Mouse (Mus musculus): ENCODE data around the gene Bola1. TPM values are rescaled to one million over a fixed set of nuclear protein-coding genes. Genes with fewer than 3 reads are reported as not detected.
A peak's percentile ranks its signal among the peaks of the same experiment; 100 is the strongest.

Bola1 gene
- polyA plus RNA-seq, 1 experiment: 12.9 TPM

DNA sequence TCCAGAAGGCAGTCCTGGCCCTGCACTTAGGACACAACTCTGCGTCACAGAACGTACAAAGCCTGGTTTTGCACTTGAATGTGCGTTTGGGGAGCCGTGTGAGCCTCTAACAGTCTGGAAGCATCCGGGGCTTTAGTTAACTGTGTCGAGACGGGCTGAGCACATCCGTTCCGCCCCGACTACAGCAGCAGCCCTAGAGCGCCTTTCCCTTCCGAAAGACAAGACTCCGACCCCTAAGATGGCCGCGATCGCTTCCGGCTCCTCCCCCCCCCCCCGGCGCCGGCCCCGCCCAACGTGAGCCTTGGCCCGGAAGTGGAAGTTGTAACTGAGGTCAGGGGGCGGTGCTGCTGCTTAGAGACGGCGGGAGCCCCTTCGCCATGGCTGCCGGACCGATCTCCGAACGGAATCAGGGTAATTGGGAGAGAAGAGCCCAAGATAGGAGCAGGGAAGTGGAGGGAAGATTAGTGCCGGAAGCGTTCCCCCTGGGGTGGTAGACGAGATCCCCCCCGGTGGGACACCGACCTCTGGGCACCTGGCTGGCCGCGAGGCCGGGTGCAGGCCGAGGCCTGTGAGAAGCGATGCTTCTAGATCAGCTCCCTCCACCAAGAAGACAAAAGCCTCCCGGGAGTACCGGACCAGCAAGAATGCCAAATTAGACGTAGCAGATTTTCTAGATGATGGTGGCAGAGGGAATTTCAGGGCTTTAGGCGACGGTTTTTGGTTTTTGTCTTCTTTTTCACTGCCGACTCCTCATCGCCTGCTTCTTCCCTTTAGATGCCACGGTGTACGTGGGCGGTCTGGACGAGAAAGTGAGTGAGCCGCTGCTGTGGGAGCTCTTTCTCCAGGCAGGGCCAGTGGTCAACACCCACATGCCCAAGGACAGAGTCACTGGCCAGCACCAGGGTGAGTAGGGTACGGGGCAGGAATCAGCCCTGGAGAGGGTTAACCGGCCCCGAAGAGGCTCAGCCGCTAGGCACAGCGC lies 47.0 kb downstream of the Bola1 start, which contains the start of gene Sf3b4:
Gene Sf3b4 (plus strand): TSS at position 136 of the 982 bp plus-strand sequence.
- peaks cover 47% of the 10 kb centered on the region for H3K36me3 ChIP-seq (ENCODE audit: control insufficient read depth)
- H3K4me3 ChIP-seq (replicated peaks): peak within 1 kb of the TSS; percentile 98
- H3K27me3 ChIP-seq (ENCODE audit: control insufficient read depth): no peaks in the 10 kb centered on the region
- H3K9me3 ChIP-seq (ENCODE audit: control insufficient read depth, low read length): no peaks in the 10 kb centered on the region
- no peak for TF ChIP-seq GATA1 (IDR thresholded peaks at IDR 0.05; ENCODE audit: low read length)
- TF ChIP-seq TAL1 (IDR thresholded peaks at IDR 0.05; ENCODE audit: low read length): no peak
- peaks cover 44% of the 10 kb centered on the region for H3K4me1 ChIP-seq (ENCODE audit: control insufficient read depth)

DNA sequence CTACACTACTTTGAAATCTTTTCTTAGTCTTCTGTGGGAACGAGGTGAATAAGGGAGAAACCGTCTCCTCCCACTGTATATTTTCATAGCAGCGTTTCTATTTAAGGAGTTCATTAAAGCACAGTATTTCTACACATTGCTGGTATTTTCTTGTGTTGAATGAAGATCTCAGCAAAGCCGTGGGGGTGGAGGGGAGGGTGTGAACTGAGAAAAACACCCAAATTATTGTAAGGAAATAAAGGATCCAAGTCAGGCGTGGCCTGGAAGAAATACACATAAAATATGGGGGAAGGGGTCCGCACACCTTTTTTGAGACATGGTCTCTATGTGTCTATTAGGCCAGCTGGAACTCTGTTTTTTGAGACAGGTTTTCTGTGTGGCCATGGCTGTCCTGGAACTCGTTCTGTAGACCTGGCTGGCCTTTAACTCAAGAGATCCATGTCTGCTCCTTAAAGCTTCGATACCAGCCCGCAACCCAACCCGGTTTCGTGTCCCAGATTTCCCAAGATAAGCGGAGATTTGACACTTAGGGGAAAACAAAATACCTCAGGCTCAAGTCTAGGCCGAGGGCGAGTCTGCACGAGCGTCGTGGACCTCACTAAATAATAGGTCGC lies 47.8 kb downstream of the Bola1 start:
- peak overlapping the region; percentile 98 for H3K4me3 ChIP-seq (replicated peaks)
- H3K4me1 ChIP-seq (ENCODE audit: control insufficient read depth): peaks cover 44% of the 10 kb centered on the region
- no peaks in the 10 kb centered on the region for H3K27me3 ChIP-seq (ENCODE audit: control insufficient read depth)
- TF ChIP-seq GATA1 (IDR thresholded peaks at IDR 0.05; ENCODE audit: low read length): no peak
- TF ChIP-seq TAL1 (IDR thresholded peaks at IDR 0.05; ENCODE audit: low read length): no peak
- H3K9me3 ChIP-seq (ENCODE audit: control insufficient read depth, low read length): no peaks in the 10 kb centered on the region
- H3K36me3 ChIP-seq (ENCODE audit: control insufficient read depth): peaks cover 40% of the 10 kb centered on the region

DNA sequence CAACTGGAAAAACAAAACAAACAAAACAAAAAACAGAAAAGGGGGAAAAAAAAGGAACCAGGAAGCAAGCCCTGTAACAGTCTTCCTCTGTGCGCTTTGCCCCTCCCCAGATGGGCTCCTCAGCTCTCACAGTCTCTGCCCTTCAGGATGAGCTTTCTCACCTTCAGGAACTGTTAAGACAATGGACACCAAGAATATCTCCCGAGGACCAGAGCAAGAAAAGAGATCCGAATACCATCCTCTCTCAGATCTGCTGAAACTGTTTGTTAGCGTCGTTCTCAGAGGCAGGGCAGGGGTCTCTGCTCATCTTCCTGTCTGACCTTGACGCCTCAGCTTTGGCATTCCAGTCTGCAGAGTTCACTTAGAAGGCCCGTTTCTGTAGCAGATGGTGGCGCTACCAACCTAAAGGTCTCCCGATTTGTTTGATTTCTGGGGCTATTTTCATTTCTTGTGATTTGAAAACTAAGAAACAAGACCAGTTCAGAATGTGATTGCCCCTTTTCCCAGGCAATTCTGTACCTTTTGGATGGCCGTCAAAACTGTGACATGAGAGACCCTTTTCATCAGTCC lies 48.4 kb downstream of the Bola1 start:
- H3K4me3 ChIP-seq (replicated peaks): peak overlapping the region; percentile 98
- peaks cover 34% of the 10 kb centered on the region for H3K36me3 ChIP-seq (ENCODE audit: control insufficient read depth)
- peaks cover 44% of the 10 kb centered on the region for H3K4me1 ChIP-seq (ENCODE audit: control insufficient read depth)

DNA sequence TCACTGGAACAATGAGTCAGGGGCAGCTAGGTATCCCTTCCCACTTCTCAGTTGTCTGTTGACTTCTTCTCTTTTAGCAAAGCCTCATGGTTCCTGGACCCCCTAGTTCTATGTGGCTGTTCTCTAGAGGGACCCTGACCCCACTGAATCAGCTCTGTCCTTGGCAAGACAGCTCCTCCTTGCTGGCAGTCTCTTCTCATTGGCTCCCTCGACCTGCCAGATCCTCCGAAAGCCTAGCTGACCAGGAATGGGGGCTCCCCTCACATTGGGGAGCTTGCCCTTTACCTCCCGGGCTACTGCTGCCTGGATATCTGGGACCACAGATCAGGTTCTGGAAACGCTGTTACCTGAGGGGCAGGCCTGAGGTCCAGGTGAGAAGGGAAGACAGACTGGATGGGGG lies 49.2 kb downstream of the Bola1 start:
- no peak overlapping the region for H3K4me3 ChIP-seq (replicated peaks)
- TF ChIP-seq GATA1 (IDR thresholded peaks at IDR 0.05; ENCODE audit: low read length) (no peak), TAL1 (IDR thresholded peaks at IDR 0.05; ENCODE audit: low read length) (no peak)
- peaks cover 26% of the 10 kb centered on the region for H3K36me3 ChIP-seq (ENCODE audit: control insufficient read depth)
- peaks cover 43% of the 10 kb centered on the region for H3K4me1 ChIP-seq (ENCODE audit: control insufficient read depth)
- H3K27me3 ChIP-seq (ENCODE audit: control insufficient read depth): no peaks in the 10 kb centered on the region; the same call in 1 of the 2 replicates
- no peaks in the 10 kb centered on the region for H3K9me3 ChIP-seq (ENCODE audit: control insufficient read depth, low read length)

More for the DNA sequence above, 48.4 kb downstream of the Bola1 start:
- TF ChIP-seq TAL1 (IDR thresholded peaks at IDR 0.05; ENCODE audit: low read length): no peak
- TF ChIP-seq GATA1 (IDR thresholded peaks at IDR 0.05; ENCODE audit: low read length): no peak
- Histone ChIP-seq H3K9me3 (ENCODE audit: control insufficient read depth, low read length) (no peaks in the 10 kb centered on the region), H3K27me3 (ENCODE audit: control insufficient read depth) (no peaks in the 10 kb centered on the region; the same call in 1 of the 2 replicates)

DNA sequence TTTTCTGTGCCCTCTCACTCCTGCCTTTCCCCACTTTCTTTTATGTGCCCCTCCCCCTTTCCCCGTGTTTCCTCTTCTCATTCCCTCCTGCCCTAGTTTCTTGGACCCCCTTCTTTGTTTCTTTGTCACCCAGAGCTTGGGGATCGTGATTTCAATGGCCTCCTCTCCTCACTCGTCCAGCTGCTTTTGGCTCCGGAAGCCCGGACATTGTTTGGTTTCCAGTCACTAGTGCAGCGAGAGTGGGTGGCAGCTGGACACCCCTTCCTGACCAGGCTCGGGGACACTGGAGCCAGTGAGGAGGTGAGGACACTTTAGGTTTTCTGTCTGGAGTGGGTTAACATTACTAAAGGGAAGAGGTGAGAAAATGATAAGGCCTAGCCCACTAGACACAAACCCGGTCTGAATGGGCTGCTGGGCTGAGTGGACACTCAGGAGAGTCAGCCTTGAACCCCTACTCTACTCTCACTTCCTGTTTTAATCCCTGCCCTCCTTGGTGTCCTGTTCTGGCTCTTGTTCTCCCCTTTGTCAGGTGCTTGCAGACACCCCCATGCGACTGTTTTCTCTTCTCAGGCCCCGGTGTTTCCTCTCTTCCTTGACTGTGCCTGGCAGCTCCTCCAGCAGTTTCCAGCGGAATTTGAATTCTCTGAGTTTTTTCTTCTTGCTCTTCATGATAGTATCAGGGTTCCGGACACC lies 50.9 kb downstream of the Bola1 start:
- H3K4me1 ChIP-seq (ENCODE audit: control insufficient read depth): peaks cover 27% of the 10 kb centered on the region
- H3K9me3 ChIP-seq (ENCODE audit: control insufficient read depth, low read length): no peaks in the 10 kb centered on the region
- H3K4me3 ChIP-seq (replicated peaks): no peak overlapping the region
- peaks cover 9% of the 10 kb centered on the region for H3K36me3 ChIP-seq (ENCODE audit: control insufficient read depth)
- TF ChIP-seq TAL1 (IDR thresholded peaks at IDR 0.05; ENCODE audit: low read length) (no peak), GATA1 (IDR thresholded peaks at IDR 0.05; ENCODE audit: low read length) (no peak)
- peaks cover 16% of the 10 kb centered on the region for H3K27me3 ChIP-seq (ENCODE audit: control insufficient read depth)

DNA sequence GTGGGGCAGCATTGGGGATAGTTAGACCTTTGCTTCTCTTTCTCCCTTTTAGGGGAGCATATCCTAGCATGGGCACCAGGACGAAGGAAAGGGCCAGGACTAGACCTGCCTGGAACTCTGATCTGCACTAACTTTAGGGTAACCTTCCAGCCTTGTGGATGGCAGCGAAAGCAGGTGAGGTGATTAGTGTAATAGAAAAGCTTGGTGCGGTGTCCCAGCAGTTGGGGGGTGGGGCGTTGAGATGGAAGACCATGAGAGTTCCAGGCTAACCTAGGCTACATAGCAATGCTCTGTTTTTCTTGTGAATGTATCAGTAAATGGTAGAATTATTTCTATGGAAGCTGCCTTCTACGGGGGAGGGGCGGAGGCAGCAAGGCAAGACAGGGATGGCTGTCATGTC lies 56.5 kb downstream of the Bola1 start:
- Histone ChIP-seq H3K9me3 (ENCODE audit: control insufficient read depth, low read length) (no peaks in the 10 kb centered on the region), H3K4me3 (replicated peaks) (no peak overlapping the region), H3K4me1 (ENCODE audit: control insufficient read depth) (peaks cover 3% of the 10 kb centered on the region; the same call in 1 of the 2 replicates), H3K36me3 (ENCODE audit: control insufficient read depth) (no peaks in the 10 kb centered on the region), H3K27me3 (ENCODE audit: control insufficient read depth) (peaks cover 65% of the 10 kb centered on the region)
- no peak for TF ChIP-seq TAL1 (IDR thresholded peaks at IDR 0.05; ENCODE audit: low read length)
- no peak for TF ChIP-seq GATA1 (IDR thresholded peaks at IDR 0.05; ENCODE audit: low read length)

GRCm38 (mm10) chr3:96161869-96162840 lies 57.4 kb downstream of the Bola1 start, which contains the start of gene Mtmr11:
Mtmr11 (plus strand) TSS chr3:96162004.
- no peak for TF ChIP-seq GATA1 (IDR thresholded peaks at IDR 0.05; ENCODE audit: low read length)
- TF ChIP-seq TAL1 (IDR thresholded peaks at IDR 0.05; ENCODE audit: low read length): no peak

More at GRCm38 (mm10) chr3:96161869-96162840, 57.4 kb downstream of the Bola1 start, which contains the start of gene Mtmr11:
- Histone ChIP-seq H3K4me3 (replicated peaks) (peak within 1 kb of the TSS; percentile 19), H3K36me3 (ENCODE audit: control insufficient read depth) (no peaks in the 10 kb centered on the region), H3K4me1 (ENCODE audit: control insufficient read depth) (peaks cover 3% of the 10 kb centered on the region; the same call in 1 of the 2 replicates), H3K27me3 (ENCODE audit: control insufficient read depth) (peaks cover 65% of the 10 kb centered on the region), H3K9me3 (ENCODE audit: control insufficient read depth, low read length) (no peaks in the 10 kb centered on the region)
